Mouse (Mus musculus) left cerebral cortex, adult 2 months (tissue): ENCODE results near the gene Cdyl2. TPM values are rescaled to one million over a fixed set of nuclear protein-coding genes. Genes with fewer than 3 reads are reported as not detected.

ENCODE experiments used
- DNase-seq, 2 experiments: peaks; one replicate each; pipeline ENCODE4 v3.0.0; 2021 to 2022; ENCODE audit warnings: low spot score in 2 of 2, mixed read lengths in 1 of 2; ENCODE audit errors: extremely low spot score in 1 of 2
- H3K27ac ChIP-seq: fragments of 200-600 bp; 2 replicates; pipeline ENCODE4 v1.8.1; 2022
- H3K4me3 ChIP-seq: fragments of 200-600 bp; 2 replicates; pipeline ENCODE4 v1.8.1; 2022
- CTCF ChIP-seq: fragments of 200-600 bp; IDR thresholded peaks from 2 replicates; pipeline ENCODE4 v1.8.1; 2022; ENCODE audit warnings: antibody characterized with exemption, mild to moderate bottlenecking, moderate library complexity
- intact Hi-C: fragments of 180-260 bp; cut with DNase I; formaldehyde crosslinking; loops from one replicate; pipeline ENCODE4 v1.15.1; 2025
- long read RNA-seq, 2 experiments: library from polyadenylated mRNA; stranded (forward); transcript quantifications; one replicate each; pipeline ENCODE4 v2.0.0; 2021; ENCODE audit warnings: borderline mapping rate in 2 of 2
- total RNA-seq, 2 experiments: library from RNA; stranded (reverse); gene quantifications; 2 replicates each; pipeline ENCODE4 v1.2.3; 2021

Cdyl2 gene
- 10 to 100 TPM; 22.4 to 24.1 TPM for total RNA-seq
- long read RNA-seq, experiment 1, transcript Cdyl2-201 (7 exons, 2,411 nt) = major isoform, 14 of 19 reads
- long read RNA-seq, experiment 1, partial matches to known transcripts = 3 of 19 reads
- long read RNA-seq, experiment 1, other reads (novel, unspliced or antisense) = 2 of 19 reads
- long read RNA-seq, experiment 2, transcript Cdyl2-201 (7 exons, 2,411 nt) = major isoform, 10 of 14 reads
- long read RNA-seq, experiment 2, partial matches to known transcripts = 1 of 14 reads
- long read RNA-seq, experiment 2, other reads (novel, unspliced or antisense) = 3 of 14 reads

DNA sequence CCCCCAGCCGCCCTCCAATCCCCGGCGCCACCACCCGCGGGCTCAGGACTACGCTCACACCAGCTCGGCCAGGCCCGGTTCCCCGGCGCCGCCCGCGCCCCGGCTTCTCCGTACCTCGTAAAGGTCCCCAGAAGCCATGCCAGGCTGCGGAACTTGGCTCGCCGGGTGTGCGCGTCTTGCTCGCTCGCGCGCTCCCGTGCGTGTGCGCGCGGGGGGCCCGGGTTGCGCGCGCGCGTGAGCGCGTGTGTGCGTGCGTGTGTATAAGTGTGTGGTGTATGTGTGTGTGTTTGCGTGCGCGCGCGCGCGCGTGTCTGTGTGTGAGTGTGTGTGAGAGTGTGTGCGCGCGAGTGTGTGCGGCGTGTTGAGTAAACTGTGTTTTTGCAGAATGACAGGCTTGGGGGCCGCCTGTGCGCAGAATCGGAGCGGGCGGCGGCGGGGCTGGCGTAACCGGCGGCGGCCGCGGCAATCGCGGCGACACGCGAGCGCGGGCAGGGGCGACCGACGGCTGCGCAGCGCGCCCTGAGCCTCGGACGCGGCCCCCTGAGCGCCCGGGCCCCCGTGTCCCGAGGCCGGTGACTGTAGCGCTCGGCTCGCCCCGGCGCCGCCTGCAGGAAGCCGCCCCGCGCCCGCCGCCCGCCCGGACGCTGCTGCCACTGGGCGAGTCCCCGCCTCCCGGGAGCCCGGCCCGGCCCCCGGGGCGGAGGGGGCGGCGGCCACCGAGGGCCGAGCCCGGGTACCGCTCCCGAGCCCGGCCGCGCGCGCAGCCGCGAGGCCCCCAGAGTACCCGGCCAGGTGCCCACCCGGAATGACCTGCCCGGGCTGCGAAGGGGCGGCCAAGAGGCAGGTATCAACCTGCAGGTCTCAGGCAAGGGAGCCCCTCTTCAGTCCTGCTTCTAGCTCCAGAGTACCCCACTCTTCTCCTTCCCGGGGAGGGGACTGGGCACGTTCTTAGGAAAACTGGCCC is at the start of gene Cdyl2:
Gene Cdyl2 (minus strand): TSS at position 308 of the 964 bp plus-strand sequence.
- Histone ChIP-seq H3K4me3 (peak within 1 kb of the TSS; percentile 64), H3K27ac (peak within 1 kb of the TSS; percentile 85)
- DNase-seq = peak; percentile 81 to 82
- intact Hi-C loops = loop anchor here (2.0 kb wide), 1 partner anchor 112 kb away; no protein-coding TSS in a partner anchor
- no peak for TF ChIP-seq CTCF

DNA sequence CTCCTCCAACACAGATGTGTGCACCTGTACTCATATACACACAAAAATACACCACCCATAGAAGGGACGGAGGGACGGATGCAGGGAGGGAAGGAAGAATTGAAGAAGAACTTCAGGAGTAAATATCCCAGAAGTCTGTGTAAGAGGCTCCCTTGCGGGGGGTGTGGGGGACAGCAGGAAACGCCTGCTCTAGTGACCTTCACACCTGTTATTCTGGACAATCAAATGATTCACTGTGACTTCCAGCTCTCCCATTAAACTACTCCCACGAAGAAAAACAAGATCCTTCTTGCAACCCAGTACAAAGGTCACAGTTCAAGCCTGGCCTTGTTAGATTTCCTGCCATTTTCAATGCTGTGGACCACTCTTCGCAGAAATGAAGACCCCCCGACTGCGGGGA is 47.8 kb upstream of the Cdyl2 start:
- DNase-seq = no peak
- H3K27ac ChIP-seq = no peak overlapping the region
- intact Hi-C loops = no loop called here
- no peak overlapping the region for H3K4me3 ChIP-seq
- no peak for TF ChIP-seq CTCF

DNA sequence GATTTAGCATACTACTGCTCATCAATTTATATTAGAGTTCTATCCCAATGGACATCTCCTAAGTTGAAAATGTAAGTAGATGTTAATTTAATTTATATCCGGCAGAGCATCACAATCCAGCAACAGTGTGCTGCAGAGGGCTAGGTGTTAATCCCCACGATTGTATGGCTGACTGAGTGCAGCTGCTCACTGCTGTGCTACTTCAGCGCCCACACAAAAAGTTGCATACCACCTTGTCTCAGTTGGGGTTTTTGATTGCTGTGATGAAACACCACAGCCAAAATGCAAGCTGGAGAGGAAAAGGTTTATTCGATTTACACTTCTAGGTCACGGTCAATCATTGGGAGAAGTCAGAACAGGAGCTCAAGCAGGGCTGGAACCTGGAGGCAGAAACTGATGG is 41.4 kb upstream of the Cdyl2 start:
- Histone ChIP-seq H3K4me3 (no peak overlapping the region), H3K27ac (no peak overlapping the region)
- TF ChIP-seq CTCF = no peak
- no peak for DNase-seq
- intact Hi-C loops = no loop called here

- no peak for TF ChIP-seq CTCF
- Histone ChIP-seq H3K27ac (no peak overlapping the region), H3K4me3 (no peak overlapping the region)
- DNase-seq = no peak
- intact Hi-C loops = no loop called here
Observed at GRCm38 (mm10) chr8:116772727-116773126, 39.9 kb upstream of the Cdyl2 start.

GRCm38 (mm10) chr8:116771797-116772343 is 39.1 kb upstream of the Cdyl2 start:
- Histone ChIP-seq H3K4me3 (no peak overlapping the region), H3K27ac (no peak overlapping the region)
- intact Hi-C loops = no loop called here
- TF ChIP-seq CTCF = peak; percentile 30
- DNase-seq = no peak

GRCm38 (mm10) chr8:116770756-116771155 is 38.0 kb upstream of the Cdyl2 start:
- intact Hi-C loops = no loop called here
- H3K27ac ChIP-seq = no peak overlapping the region
- TF ChIP-seq CTCF = no peak
- no peak overlapping the region for H3K4me3 ChIP-seq
- DNase-seq = no peak

DNA sequence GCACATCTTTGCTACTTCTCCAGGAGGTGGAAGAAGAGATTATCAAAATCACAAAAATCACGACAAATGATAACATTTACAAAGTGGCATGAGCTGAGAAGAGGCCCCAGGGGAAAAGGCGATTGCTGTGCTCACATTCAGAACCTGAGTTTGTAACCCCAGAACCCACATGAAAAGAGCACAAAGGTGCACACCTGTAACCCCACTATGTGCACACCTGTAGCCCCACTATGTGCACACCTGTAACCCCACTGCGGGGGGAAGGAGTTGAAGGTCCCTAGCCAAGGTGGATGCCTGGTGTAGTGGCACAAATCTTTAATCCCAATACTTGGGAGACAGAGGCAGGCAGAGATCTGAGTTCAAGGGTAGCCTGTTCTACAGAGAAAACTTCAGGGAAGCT is 23.4 kb upstream of the Cdyl2 start:
- intact Hi-C loops = no loop called here
- H3K27ac ChIP-seq = no peak overlapping the region
- no peak for DNase-seq
- H3K4me3 ChIP-seq = no peak overlapping the region
- TF ChIP-seq CTCF = no peak

DNA sequence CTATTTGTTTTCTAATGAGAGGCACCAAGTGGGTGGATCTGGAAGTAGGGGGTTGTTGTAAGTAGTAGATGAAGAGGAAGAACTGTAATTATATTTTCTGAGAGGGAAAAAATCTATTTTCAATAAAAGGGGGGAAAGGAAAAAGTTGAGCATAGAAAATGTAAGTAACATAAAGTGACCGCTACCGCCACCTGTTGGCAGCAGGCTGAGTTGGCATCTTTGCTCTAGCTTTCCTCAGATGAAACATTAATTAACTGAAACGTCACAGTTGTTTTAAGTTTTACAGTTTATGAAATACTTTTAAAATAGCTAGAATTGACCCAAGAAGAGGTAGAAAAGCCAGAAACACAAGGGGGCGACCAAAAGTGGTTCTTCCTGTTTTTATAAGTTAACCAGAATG is 22.8 kb upstream of the Cdyl2 start:
- no peak for DNase-seq
- peak; percentile 78 for TF ChIP-seq CTCF
- intact Hi-C loops = loop anchor here (2.0 kb wide), 1 partner anchor 275 kb away; no protein-coding TSS in a partner anchor
- no peak overlapping the region for H3K4me3 ChIP-seq
- H3K27ac ChIP-seq = no peak overlapping the region

DNA sequence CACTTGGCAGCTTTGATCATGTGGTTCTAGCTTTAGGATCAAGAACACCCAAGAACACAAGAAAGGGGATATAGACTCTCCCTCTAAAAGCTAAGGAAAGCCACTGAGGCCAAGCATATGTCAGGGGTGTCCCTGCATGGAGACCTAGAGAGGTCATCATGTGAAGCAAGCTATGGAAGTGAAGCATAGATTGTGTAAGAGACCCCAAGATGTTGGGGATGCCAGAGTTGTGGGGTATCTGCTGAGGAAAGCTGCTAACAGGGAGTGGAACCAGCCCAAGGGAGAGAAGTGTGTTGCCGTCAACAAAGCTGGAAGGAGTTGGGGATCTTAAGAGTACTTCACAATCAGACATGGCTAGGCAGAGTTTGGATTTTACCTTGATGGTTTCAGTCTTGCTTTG is 7.9 kb upstream of the Cdyl2 start:
- intact Hi-C loops = no loop called here
- no peak overlapping the region for H3K4me3 ChIP-seq
- no peak for DNase-seq
- no peak for TF ChIP-seq CTCF
- no peak overlapping the region for H3K27ac ChIP-seq

- DNase-seq = peak; percentile 28 to 56
- Histone ChIP-seq H3K27ac (no peak overlapping the region), H3K4me3 (no peak overlapping the region)
- TF ChIP-seq CTCF = no peak
- intact Hi-C loops = loop anchor here (2.0 kb wide), 1 partner anchor 131 kb away; no protein-coding TSS in a partner anchor
Observed at GRCm38 (mm10) chr8:116735306-116735705, 2.5 kb upstream of the Cdyl2 start.

DNA sequence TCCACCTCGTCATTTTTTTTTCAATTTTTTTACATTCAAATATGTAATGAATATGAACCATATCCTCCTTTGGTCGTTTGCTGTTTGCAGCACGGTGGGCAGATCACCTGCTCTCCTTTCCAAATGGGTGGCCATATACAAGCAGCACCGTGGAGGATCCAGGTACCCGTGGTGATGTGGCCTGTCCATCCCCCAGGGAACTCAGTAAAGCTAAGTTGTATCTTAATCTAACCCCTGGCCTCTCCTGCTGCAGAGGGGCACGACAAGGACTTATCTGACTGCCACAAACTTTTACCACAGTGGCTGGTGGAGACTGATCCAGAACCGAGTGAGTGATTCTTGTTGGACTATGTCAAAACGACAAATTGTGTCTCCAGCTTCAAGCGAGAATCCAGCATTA is 1.4 kb upstream of the Cdyl2 start:
- no peak for TF ChIP-seq CTCF
- intact Hi-C loops = loop anchor here (1.0 to 2.0 kb wide), 2 partner anchors 133 to 182 kb away; no protein-coding TSS in a partner anchor
- no peak for DNase-seq
- Histone ChIP-seq H3K4me3 (no peak overlapping the region), H3K27ac (no peak overlapping the region)

- H3K27ac ChIP-seq = peak overlapping the region; percentile 55; the same call in 1 of the 2 replicates
- no peak for DNase-seq
- TF ChIP-seq CTCF = no peak
- intact Hi-C loops = loop anchor here (1.0 to 2.0 kb wide), 3 partner anchors 113 to 181 kb away; no protein-coding TSS in a partner anchor
- peak overlapping the region; percentile 64 for H3K4me3 ChIP-seq
Observed at GRCm38 (mm10) chr8:116733648-116734014, 840 bp upstream of the Cdyl2 start.
